Mouse (Mus musculus): Measurements from ENCODE around the gene Dcaf7.

The Dcaf7 gene

GRCm38 (mm10) chr11:106106047-106106587 lies 69.4 kb downstream of the Dcaf7 start:
- DNase-seq (ENCODE audit: low spot score in 2 of 2): no peak
